Mouse (Mus musculus): Measurements from ENCODE around the gene Gli2.

Gli2 gene

GRCm38 (mm10) chr1:118941336-118941735 lies 112.1 kb downstream of the Gli2 start:
- DNase-seq (ENCODE audit: low spot score in 2 of 2): no peak

DNA sequence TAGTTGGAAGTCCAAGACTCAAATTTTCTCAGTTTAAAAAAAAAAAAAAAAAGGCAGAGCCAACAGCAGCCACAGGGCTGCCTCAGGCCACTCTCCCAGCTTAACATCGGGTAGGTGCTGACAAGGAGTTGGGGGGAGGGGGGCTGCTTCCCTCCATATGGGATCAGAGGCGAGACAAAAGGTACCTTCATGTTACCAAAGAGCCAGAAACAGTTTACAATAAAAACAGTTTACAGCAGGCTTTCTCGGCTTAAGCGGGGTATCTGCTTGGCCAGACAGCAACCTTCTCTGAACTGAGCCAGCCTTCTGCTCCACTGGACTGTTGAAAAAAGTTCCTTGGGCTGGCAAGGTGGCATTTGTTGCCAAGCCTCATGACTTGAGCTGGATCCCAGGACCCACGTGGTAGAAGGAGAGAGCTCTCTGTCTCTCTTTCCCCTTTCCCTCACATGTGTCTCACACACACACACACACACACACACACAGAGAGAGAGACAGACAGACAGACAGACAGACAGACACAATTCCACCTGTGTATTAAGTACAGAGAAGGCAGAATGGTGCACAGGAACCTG lies 113.1 kb downstream of the Gli2 start:
- no peak for DNase-seq (ENCODE audit: low spot score in 2 of 2)

GRCm38 (mm10) chr1:118938206-118938605 lies 115.2 kb downstream of the Gli2 start:
- no peak for DNase-seq (ENCODE audit: low spot score in 2 of 2)

- DNase-seq (ENCODE audit: low spot score in 2 of 2): no peak
Measured at GRCm38 (mm10) chr1:118936108-118936507, 117.3 kb downstream of the Gli2 start.

GRCm38 (mm10) chr1:118935518-118935917 lies 117.9 kb downstream of the Gli2 start:
- DNase-seq (ENCODE audit: low spot score in 2 of 2): no peak

GRCm38 (mm10) chr1:118932167-118932566 lies 121.3 kb downstream of the Gli2 start:
- no peak for DNase-seq (ENCODE audit: low spot score in 2 of 2)

DNA sequence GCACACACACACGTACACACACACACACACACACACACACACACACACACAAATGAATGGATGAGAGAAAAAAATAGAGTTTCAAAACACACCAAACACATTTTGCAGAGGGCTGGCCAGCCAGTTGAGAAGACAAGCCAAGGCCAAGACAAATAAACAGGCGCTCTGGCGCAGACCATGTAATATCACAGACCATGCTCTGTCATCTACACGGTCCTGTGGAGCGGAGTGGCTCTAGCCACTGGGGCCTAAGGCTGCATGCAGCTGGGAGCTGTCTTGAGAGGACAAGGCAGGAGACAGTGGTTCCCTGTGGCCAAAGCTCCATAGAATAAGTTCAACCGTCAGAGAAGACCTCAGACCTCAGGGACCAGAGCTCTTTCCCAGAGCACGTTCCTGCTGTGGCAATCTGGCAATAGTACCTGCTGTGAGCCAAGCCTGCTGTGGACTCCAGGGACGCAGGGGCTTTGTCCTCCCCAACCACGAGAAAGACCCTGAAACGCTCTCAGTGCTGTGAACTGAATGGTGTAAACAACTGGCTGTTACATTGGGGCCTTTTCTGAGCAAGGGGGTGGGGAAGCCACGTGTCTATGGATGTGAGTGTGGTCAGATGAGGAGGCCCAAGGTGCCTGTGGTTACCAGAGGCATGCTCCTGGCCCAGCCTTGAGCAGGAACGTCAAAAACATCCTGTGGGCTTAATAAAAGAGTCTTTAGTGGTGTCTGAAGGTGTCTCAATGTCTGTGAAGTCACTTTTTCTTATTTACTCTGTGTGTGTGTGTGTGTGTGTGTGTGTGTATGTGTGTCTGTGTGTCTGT lies 125.7 kb downstream of the Gli2 start:
- no peak for DNase-seq (ENCODE audit: low spot score in 2 of 2)

DNA sequence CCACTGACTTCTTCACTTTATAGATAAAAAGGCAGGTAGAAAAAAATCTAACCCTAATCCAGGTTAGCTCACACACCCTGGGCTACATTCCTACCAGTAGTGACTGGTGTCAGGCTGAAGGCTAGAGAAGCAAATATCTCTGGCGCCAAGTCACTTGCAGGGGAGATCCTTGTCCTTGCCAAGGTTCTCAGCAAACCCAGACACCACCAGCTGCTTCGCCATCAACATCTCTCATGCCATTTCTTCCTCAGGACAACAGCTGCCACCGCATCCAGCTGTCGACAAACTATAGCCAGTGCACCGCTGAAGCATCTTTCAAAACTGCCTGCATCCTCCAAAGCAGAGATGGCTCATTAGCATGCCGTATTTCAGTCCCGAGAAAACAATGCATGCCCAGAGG lies 126.9 kb downstream of the Gli2 start:
- DNase-seq (ENCODE audit: low spot score in 2 of 2): no peak

DNA sequence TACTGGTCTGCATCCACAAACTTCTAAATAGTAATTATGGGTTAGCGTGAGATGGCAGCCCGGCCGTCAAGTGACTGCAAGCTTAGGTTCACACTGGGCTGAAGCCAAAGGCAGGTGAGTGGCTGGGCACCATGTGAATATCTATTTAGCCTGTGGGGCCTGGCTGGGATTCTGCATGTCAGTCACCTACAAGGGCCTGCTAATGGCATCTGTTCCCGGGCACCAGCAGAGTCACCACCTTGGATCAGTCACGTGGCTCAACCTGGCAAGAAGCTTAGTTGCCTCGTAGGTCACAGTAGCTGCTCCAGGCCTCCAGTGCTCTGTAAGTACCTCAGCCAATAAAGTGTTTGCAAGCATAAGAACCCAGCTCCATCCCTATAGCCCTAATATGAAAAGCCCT lies 131.2 kb downstream of the Gli2 start:
- no peak for DNase-seq (ENCODE audit: low spot score in 2 of 2)

- DNase-seq (ENCODE audit: low spot score in 2 of 2): no peak
Measured at GRCm38 (mm10) chr1:118917520-118918220, 135.7 kb downstream of the Gli2 start.

GRCm38 (mm10) chr1:118916477-118917075 lies 136.8 kb downstream of the Gli2 start:
- no peak for DNase-seq (ENCODE audit: low spot score in 2 of 2)

DNA sequence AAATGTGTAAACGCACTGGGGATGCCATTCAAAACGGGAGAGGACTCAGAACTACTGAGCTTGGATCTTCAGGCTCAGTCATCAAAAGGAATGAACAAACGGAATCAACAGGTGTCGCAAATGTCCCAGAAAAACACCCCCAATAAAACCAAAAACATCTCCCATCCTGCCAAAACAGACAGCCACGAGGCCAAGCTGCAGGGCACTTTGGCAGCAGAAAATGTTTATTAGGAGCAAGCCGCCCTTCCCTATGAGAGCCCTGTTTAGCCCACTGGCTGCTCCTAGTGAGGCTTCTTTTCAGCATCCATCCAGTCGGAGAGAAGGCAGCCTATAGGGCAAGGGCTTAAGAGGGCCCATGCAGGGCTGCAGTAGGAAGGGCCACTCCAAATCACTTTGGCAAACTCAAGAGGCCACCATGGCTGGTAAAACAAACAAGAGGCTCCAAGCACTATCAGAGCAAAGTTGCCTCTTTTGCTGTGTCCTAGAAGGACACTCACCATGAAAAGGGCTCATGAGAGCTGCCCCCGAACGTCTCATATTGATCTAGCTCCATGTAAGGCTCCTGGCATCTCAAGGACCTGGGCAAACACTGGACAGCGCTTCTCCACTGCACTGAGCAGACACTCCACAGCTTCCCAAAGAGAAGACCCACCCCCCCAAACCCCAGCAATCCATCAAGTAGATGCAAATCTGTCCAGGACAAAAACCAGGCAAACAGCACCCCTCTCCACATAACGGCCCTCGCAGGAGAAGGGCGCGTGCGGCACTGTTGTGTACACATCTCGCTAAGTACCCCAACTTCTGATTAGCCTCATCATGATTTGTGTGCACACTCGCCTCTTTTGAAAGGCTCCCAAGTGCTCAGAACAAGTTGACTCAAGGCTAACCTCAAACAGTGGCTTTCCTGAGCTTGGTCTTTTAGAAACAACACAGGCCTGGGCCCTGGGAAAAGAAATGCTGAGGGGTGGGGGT lies 139.7 kb downstream of the Gli2 start:
- no peak for DNase-seq (ENCODE audit: low spot score in 2 of 2)

GRCm38 (mm10) chr1:118912929-118913328 lies 140.5 kb downstream of the Gli2 start:
- no peak for DNase-seq (ENCODE audit: low spot score in 2 of 2)

DNA sequence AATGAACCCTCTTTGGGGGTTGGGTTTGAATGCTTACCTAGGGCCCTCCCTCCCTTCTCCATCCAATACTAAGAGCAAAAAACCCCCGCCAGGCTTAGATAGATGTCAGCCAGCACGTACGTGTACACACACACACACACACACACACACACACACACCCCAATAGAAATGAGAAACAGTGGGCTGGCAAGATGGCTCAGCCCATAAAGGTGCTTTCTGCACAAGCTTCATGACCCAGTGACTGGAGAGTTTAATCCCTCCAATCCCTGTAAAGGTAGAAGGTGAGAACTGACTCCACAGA lies 142.0 kb downstream of the Gli2 start:
- DNase-seq (ENCODE audit: low spot score in 2 of 2): no peak

GRCm38 (mm10) chr1:118910693-118911426 lies 142.6 kb downstream of the Gli2 start:
- DNase-seq (ENCODE audit: low spot score in 2 of 2): peak in 1 of 2 experiments; percentile 27

DNA sequence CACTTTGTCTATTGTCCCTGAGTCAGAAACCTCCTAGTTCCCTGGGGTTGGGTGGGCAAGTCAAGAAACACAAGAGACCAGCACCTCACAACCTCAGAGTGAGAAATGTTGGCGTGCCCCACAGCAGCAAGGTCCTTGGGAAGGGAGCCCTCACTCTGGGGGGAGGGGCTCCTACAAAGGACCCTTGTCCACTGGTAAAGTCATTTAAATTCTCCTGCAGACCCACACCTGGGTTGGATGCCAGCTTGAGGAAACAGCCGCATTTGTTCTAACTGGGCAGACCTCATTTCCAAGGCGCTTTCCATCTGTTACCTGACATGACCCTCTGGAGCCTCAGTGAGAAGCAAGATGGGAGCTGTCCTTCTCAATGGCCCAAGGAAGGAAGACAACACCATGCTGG lies 144.4 kb downstream of the Gli2 start:
- DNase-seq (ENCODE audit: low spot score in 2 of 2): peak; percentile 28 to 63

- DNase-seq (ENCODE audit: low spot score in 2 of 2): no peak
Measured at GRCm38 (mm10) chr1:118907574-118907973, 145.8 kb downstream of the Gli2 start.

DNA sequence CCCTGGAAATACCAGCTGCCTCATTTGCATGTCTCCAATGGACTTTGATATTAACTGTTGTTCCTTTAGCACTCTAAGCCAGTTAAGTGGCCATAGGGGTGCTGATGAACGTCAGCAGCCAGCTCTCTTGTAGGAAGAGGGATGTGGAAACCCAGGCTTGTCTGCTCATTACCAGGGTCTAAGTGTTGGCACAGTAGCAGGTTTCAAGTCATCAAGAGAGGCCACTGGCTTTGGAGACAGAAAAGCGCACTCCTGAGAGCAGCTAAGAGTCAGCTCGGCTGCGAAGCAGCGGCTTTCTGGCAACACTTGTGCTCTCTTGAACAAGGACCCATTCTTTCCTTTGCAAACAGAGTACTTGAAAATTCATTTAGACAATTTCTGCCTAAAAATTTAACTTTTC lies 148.1 kb downstream of the Gli2 start:
- no peak for DNase-seq (ENCODE audit: low spot score in 2 of 2)

- no peak for DNase-seq (ENCODE audit: low spot score in 2 of 2)
Measured at GRCm38 (mm10) chr1:118904909-118905308, 148.5 kb downstream of the Gli2 start.

DNA sequence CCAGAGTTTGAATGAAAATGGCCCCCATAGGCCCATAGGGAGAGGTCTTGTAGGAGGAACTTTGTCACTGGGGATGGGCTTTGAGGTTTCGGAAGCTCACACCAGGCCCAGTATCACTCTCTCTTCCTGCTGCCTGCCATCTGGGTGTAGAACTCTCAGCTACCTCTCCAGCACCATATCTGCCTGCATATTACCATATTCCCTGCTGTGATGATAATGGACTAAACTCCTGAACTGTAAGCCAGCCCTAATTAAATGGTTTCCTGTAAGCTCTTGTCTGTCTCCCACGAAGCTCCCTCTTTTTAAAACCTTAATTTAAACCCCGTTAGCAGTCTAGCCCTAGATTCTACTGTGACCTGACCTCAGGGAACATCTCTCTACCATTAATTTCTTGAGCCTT lies 149.0 kb downstream of the Gli2 start:
- DNase-seq (ENCODE audit: low spot score in 2 of 2): no peak

- no peak for DNase-seq (ENCODE audit: low spot score in 2 of 2)
Measured at GRCm38 (mm10) chr1:118903742-118904141, 149.7 kb downstream of the Gli2 start.

All from frontal cortex, postnatal 10 days (tissue).